Mouse (Mus musculus) intestine, embryonic 16.5 days (tissue): ENCODE measurements at regions not wholly inside any gene's neighbourhood (a gene's known extent, or its start where the extent isn't known, plus 50 kb on each side); places are given as distances from the start of the nearest gene placed in this dataset.

Experiments
- ATAC-seq: fragments of 200-750 bp; cut with Nextera tagmentation; 2 replicates; pipeline ENCODE4 v1.8.0; 2017; ENCODE audit warnings: moderate TSS enrichment, moderate library complexity
- H3K27ac ChIP-seq: fragments of 300-500 bp; sonication (generic); 2 replicates; pipeline ENCODE4 v1.5.1; 2014; ENCODE audit warnings: mild to moderate bottlenecking, low read length
- H3K27me3 ChIP-seq: fragments of 300-500 bp; sonication (generic); replicated peaks from 2 replicates; pipeline ENCODE4 v1.6.1; 2014; ENCODE audit warnings: low read length, control low read depth, mixed read lengths; ENCODE audit not compliant: control insufficient read depth, insufficient read depth
- H3K36me3 ChIP-seq: fragments of 300-500 bp; sonication (generic); 2 replicates; pipeline ENCODE4 v1.6.1; 2014; ENCODE audit warnings: low read length, control low read depth; ENCODE audit not compliant: control insufficient read depth, insufficient read depth
- H3K4me1 ChIP-seq: fragments of 300-500 bp; sonication (generic); 2 replicates; pipeline ENCODE4 v1.6.1; 2014; ENCODE audit warnings: low read length, control low read depth, mixed read lengths; ENCODE audit not compliant: control insufficient read depth, insufficient read depth
- H3K4me2 ChIP-seq: fragments of 300-500 bp; sonication (generic); 2 replicates; pipeline ENCODE4 v1.6.1; 2014; ENCODE audit warnings: low read depth, low read length, control low read depth
- H3K4me3 ChIP-seq: fragments of 300-500 bp; sonication (generic); 2 replicates; pipeline ENCODE4 v1.5.1; 2014; ENCODE audit warnings: mild to moderate bottlenecking, low read length
- H3K9ac ChIP-seq: fragments of 300-500 bp; sonication (generic); 2 replicates; pipeline ENCODE4 v1.6.1; 2014; ENCODE audit warnings: low read depth, low read length
- H3K9me3 ChIP-seq: fragments of 300-500 bp; sonication (generic); 2 replicates; pipeline ENCODE4 v1.6.1; 2016; ENCODE audit warnings: low read length, control low read depth; ENCODE audit not compliant: control insufficient read depth
- WGBS: fragments of 180-500 bp; shearing (Covaris S2); extraction: QIAGEN DNeasy Blood & Tissue Kit; methylation state at CpG from one replicate; pipeline ENCODE4 v1.1.7; 2014; 5-methylcytosine and 5-hydroxymethylcytosine counted together

DNA sequence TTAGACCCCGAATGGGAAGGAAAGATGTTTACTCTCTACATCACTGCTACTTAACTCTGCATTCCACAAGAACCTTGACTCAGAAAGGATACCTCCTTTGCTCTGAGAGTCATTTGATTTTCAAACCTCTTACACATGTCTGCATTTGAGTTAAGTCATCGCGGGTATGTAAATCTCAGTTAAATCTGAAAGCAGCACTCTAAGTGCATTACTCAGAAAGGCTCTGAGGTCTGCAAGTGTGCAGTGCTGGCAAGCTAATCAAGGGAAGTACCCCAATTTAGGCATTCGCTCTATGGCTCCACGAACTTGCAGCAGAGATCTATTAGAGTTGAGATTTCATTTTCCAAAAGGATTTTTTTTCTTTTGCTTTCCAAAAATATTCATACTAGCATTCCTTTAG, 538.2 kb downstream of the Nfib start:
- Histone ChIP-seq H3K36me3 (no peaks in the 10 kb centered on the region), H3K9ac (no peak overlapping the region), H3K9me3 (no peaks in the 10 kb centered on the region), H3K27me3 (no peaks in the 10 kb centered on the region), H3K4me2 (no peak overlapping the region), H3K4me3 (no peak overlapping the region), H3K4me1 (peaks cover 6% of the 10 kb centered on the region; the same call in 1 of the 2 replicates), H3K27ac (no peak overlapping the region)
- ATAC-seq, result no peak
- 70% methylated on average over 5 of the region's 5 CpGs for WGBS

DNA sequence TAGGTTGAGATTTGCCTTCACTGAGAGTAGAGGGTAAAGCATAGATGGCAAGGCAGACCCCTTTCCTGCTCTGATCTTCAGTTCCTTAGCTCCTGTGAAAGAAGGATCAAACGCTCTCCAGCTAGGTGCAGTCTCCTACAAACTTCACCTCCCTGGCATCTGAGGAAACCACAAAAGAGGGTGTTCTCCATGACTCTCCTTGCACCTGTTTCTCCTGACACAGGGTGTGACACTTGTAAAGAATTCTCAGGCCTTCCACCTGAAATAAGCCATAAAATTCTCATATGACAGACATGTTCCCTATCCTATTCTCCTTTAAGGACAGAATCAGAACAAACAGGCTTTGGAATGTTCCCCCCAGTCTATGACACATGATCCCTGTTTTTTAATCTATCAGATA, 538.7 kb downstream of the Nfib start:
- ATAC-seq, result no peak
- no peaks in the 10 kb centered on the region for H3K36me3 ChIP-seq
- H3K4me1 ChIP-seq, result peaks cover 6% of the 10 kb centered on the region; the same call in 1 of the 2 replicates
- H3K9ac ChIP-seq, result no peak overlapping the region
- 81% methylated on average over 1 of the region's 1 CpGs for WGBS
- H3K9me3 ChIP-seq, result no peaks in the 10 kb centered on the region
- no peaks in the 10 kb centered on the region for H3K27me3 ChIP-seq
- no peak overlapping the region for H3K27ac ChIP-seq
- H3K4me3 ChIP-seq, result no peak overlapping the region
- no peak overlapping the region for H3K4me2 ChIP-seq

DNA sequence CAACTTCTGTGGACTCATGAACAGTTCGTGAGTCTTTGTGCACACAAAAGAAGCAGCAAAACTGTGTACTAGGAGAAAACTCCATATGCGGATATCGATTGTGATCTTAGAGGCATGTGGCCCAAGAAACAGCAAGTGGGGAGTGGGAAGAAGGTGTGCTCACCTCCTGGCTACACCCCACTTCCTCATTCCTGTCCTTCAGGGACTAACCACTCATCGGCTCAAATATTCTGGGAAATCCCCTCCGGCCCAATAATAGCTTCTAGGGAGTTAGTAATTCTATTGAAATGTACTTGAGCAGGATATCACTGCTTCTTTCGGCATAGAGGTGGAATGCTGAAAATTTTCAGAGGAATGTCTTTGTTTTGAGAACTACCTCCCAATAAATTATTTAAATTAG, 539.5 kb downstream of the Nfib start:
- WGBS, result 85% methylated on average over 6 of the region's 6 CpGs
- Histone ChIP-seq H3K27me3 (no peaks in the 10 kb centered on the region), H3K4me3 (no peak overlapping the region), H3K4me1 (peaks cover 5% of the 10 kb centered on the region; the same call in 1 of the 2 replicates), H3K9me3 (no peaks in the 10 kb centered on the region), H3K9ac (no peak overlapping the region), H3K4me2 (no peak overlapping the region), H3K36me3 (no peaks in the 10 kb centered on the region), H3K27ac (no peak overlapping the region)
- no peak for ATAC-seq

DNA sequence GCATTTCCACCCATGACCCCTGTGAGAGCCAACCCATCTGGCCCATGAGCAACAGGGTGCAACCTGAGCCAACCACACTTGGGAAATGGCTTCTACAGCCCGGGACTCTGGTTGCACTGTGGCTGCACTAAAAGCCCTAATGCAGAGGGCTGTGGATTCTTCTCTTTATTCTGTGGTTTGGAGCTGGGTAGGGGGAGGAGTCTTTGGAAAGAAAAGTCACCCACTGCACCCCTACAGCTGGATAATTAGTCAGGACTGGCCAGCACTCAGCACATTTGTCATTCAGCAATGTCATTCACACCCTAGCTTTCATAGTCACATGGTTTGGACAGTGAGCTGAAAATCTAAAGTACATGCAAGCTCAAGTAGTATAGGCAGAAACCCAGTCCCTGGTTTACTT, 541.5 kb downstream of the Nfib start:
- no peak overlapping the region for H3K4me2 ChIP-seq
- H3K36me3 ChIP-seq, result no peaks in the 10 kb centered on the region
- no peaks in the 10 kb centered on the region for H3K9me3 ChIP-seq
- no peak overlapping the region for H3K4me3 ChIP-seq
- 65% methylated on average over 1 of the region's 1 CpGs for WGBS
- no peak overlapping the region for H3K27ac ChIP-seq
- no peak for ATAC-seq
- H3K9ac ChIP-seq, result no peak overlapping the region
- H3K27me3 ChIP-seq, result no peaks in the 10 kb centered on the region
- H3K4me1 ChIP-seq, result no peaks in the 10 kb centered on the region

DNA sequence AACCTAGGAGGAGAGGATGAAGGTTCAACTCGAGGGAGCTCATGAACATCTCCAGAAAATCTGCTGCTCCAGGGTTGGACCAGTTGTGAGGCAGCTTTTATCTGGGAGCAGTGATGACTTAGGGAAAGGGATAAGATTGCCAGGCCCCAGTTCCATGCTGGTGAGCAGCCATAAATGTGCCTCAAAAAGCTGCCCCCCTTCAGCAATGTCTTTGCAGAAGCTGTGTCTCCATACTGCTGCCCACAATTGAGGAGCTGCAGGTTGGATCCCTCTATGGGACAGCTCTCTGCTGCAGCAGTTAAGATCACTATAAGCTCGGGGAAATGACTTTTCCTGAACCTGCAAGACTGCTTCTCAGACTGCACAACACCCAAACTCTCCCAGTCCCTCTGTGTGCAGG, 543.7 kb downstream of the Nfib start:
- no peaks in the 10 kb centered on the region for H3K27me3 ChIP-seq
- no peak for ATAC-seq
- WGBS, result 68% methylated on average over 2 of the region's 2 CpGs
- H3K9ac ChIP-seq, result no peak overlapping the region
- H3K4me2 ChIP-seq, result no peak overlapping the region
- no peak overlapping the region for H3K27ac ChIP-seq
- H3K9me3 ChIP-seq, result no peaks in the 10 kb centered on the region
- H3K4me1 ChIP-seq, result no peaks in the 10 kb centered on the region
- no peaks in the 10 kb centered on the region for H3K36me3 ChIP-seq
- no peak overlapping the region for H3K4me3 ChIP-seq

DNA sequence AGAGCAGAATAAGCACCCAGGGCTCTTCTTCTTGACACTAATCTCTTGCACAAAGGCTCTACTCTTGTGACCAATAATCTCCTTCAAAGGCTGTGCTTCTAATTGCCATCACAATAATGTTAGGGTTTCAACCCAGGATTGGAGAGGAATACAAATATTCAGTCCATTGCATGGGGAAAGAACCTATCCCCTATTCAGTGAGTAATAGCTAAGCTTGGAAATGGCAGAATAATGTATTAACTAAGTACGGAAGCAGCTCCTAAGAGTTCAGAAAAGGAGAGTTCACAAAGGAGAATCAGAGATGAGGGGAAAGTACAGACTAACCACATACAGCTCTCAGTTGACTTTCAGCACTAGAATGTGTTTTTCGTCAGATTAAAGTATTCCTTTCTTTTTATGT, 544.3 kb downstream of the Nfib start:
- H3K9me3 ChIP-seq, result no peaks in the 10 kb centered on the region
- no peaks in the 10 kb centered on the region for H3K36me3 ChIP-seq
- no peak for ATAC-seq
- H3K9ac ChIP-seq, result no peak overlapping the region
- H3K4me3 ChIP-seq, result no peak overlapping the region
- no peaks in the 10 kb centered on the region for H3K4me1 ChIP-seq
- no peak overlapping the region for H3K27ac ChIP-seq
- no peak overlapping the region for H3K4me2 ChIP-seq
- 91% methylated on average over 2 of the region's 2 CpGs for WGBS
- H3K27me3 ChIP-seq, result no peaks in the 10 kb centered on the region

DNA sequence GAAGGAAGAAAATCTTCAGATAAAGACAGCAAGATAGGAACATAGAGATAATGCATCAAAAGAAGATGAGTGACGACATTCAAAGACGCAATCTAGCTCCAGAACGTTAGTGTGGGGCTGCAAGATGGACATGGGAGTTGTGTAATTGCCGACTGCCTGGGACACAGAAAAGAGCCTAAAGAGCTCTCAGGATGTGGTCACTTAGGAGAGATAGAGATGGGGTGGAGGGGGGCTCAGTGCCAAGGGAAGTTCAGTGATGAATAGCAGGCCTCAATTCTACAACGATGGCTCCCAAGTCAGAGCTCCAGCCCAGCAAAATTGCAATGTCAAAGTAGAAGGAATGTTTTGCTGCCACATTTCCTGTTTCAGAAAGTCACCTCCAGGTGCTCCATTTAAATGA, 545.3 kb downstream of the Nfib start:
- Histone ChIP-seq H3K27ac (no peak overlapping the region), H3K4me2 (no peak overlapping the region), H3K4me3 (no peak overlapping the region), H3K27me3 (no peaks in the 10 kb centered on the region), H3K4me1 (no peaks in the 10 kb centered on the region), H3K9ac (no peak overlapping the region), H3K36me3 (no peaks in the 10 kb centered on the region), H3K9me3 (no peaks in the 10 kb centered on the region)
- no peak for ATAC-seq
- WGBS, result 62% methylated on average over 5 of the region's 5 CpGs

DNA sequence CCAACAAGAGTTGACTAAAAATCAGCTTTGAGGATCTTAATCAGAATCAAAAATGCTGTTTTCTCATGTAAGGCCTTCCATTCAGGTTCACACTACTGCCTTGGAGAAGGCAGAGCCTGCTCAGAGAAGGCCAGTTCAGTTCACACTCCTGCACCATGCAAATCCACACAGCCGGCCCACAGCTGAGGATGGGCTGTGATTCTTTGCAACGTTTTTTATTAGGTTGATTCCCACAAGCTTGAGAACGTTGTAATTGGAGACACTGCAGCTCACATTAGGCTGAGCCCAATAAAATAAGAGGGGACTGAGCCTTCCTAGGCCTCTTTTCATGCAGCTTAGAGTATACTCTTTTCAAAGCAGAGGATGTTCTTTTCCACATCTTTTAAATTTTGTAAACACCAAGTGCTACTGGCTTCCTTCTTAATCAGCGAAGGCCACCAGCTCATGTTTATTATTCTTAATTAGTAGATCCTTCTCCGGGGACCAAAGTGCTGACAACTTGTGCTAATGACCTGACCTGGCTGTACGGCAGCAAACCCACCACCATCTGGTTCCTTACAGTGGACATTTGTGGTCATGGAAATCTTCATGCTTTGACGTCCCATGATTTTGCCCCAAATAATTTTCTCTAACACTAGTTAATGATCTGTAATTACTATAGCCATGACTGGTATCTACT, 549.8 kb downstream of the Nfib start:
- no peak for ATAC-seq
- H3K27me3 ChIP-seq, result no peaks in the 10 kb centered on the region
- H3K4me1 ChIP-seq, result no peaks in the 10 kb centered on the region
- H3K9me3 ChIP-seq, result no peaks in the 10 kb centered on the region
- no peak overlapping the region for H3K9ac ChIP-seq
- no peak overlapping the region for H3K27ac ChIP-seq
- H3K4me3 ChIP-seq, result no peak overlapping the region
- WGBS, result 43% methylated on average over 7 of the region's 7 CpGs
- H3K4me2 ChIP-seq, result no peak overlapping the region
- no peaks in the 10 kb centered on the region for H3K36me3 ChIP-seq

DNA sequence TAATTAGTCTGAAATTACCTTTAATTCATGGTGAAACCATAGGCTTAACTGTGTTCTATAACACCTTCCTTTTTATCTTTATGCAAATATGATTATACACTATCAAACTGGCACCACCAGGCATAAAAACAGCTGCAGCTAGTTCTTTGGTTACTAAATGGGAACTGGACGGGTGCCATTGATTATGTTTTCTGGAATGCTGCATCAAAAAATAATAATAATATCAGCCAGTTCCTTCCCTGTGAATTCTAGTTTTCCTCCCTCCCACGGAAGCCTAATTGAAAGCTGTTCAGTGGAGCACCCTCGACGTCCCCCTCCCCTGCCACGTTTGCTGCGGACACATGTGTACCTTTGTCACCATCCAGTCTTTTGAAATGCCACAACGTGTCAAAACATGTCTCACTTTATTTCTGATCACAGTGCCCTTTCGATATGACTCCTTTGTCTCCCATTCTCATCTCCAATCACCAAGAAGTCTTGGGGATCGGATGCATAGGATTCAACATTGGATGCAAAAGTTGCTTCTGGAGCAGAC, 551.5 kb downstream of the Nfib start:
- 87% methylated on average over 9 of the region's 9 CpGs for WGBS
- Histone ChIP-seq H3K4me3 (no peak overlapping the region), H3K36me3 (no peaks in the 10 kb centered on the region), H3K27ac (no peak overlapping the region), H3K4me2 (no peak overlapping the region), H3K9ac (no peak overlapping the region), H3K27me3 (no peaks in the 10 kb centered on the region), H3K4me1 (no peaks in the 10 kb centered on the region), H3K9me3 (no peaks in the 10 kb centered on the region)
- no peak for ATAC-seq

DNA sequence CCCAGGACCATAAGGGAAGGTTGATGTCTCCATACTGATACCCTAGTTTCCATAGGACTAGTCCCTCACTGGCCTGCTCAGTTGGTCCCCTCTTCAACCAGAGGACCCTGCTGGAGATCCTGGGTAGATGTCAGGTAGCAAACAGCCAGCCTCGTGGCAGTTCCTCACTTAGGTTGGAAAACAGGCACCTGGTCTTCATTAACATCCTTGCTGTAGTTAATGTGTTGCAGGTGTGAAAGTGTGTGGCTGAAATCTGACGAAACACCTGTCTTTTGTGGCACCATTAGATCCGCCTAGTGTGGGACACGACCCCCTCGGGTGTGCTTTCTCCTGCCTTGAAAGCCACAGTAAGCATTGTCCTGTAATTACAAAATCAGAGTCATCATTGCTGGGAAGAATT, 551.9 kb downstream of the Nfib start:
- Histone ChIP-seq H3K27me3 (no peaks in the 10 kb centered on the region), H3K36me3 (no peaks in the 10 kb centered on the region), H3K9ac (no peak overlapping the region), H3K27ac (no peak overlapping the region), H3K9me3 (no peaks in the 10 kb centered on the region), H3K4me3 (no peak overlapping the region), H3K4me1 (no peaks in the 10 kb centered on the region), H3K4me2 (no peak overlapping the region)
- WGBS, result 78% methylated on average over 5 of the region's 5 CpGs
- ATAC-seq, result no peak
